Mouse (Mus musculus) colon, adult 2 months (tissue): ENCODE data around the gene Usp9x. TPM values are rescaled to one million over a fixed set of nuclear protein-coding genes. Genes with fewer than 3 reads are reported as not detected.

ENCODE experiments used
- polyA plus RNA-seq: library from polyadenylated mRNA; depleted of rRNA; stranded (reverse); fragments of >200 nt; gene quantifications from 2 replicates; pipeline ENCODE4 v1.2.3, GENCODE M21; 2012; rRNA removed

Usp9x gene
- polyA plus RNA-seq = 4.3 and 5.8 TPM in 2 replicates

GRCm38 (mm10) chrX:13071241-13071775 is at the start of gene Usp9x:
TSS of gene Usp9x (plus strand) at chrX:13071498.

Other genes with a start within 250 kb of the Usp9x start
- gene Ddx3x, start 209.5 kb downstream of the Usp9x start, polyA plus RNA-seq = 15.9 and 20.3 TPM in 2 replicates